Mouse (Mus musculus) intestine, postnatal 0 days (tissue): Measurements from ENCODE around the gene Zfp3. TPM values are rescaled to one million over a fixed set of nuclear protein-coding genes. Genes with fewer than 3 reads are reported as not detected.
"Not testable (repeated sequence)": the region's sequence is repeated elsewhere in the genome, so short reads cannot be mapped to it uniquely, and the experiment has no call there.

ENCODE experiments used
- ATAC-seq: fragments of 200-750 bp; cut with Nextera tagmentation; 2 replicates; pipeline ENCODE4 v1.8.0; 2017; ENCODE audit warnings: mild to moderate bottlenecking, moderate TSS enrichment, moderate library complexity
- H3K27ac ChIP-seq: fragments of 300-500 bp; sonication (generic); 2 replicates; pipeline ENCODE4 v1.5.1; 2014; ENCODE audit warnings: mild to moderate bottlenecking, low read depth, low read length, moderate library complexity
- H3K27me3 ChIP-seq: fragments of 300-500 bp; sonication (generic); replicated peaks from 2 replicates; pipeline ENCODE4 v1.6.1; 2014; ENCODE audit warnings: low read length, mixed read lengths; ENCODE audit not compliant: control insufficient read depth, insufficient read depth
- H3K36me3 ChIP-seq: fragments of 300-500 bp; sonication (generic); 2 replicates; pipeline ENCODE4 v1.6.1; 2014; ENCODE audit warnings: mild to moderate bottlenecking, moderate library complexity; ENCODE audit not compliant: control insufficient read depth, insufficient read depth
- H3K4me1 ChIP-seq: fragments of 300-500 bp; sonication (generic); replicated peaks from 2 replicates; pipeline ENCODE4 v1.6.1; 2014; ENCODE audit warnings: antibody characterized with exemption, low read length, mixed read lengths; ENCODE audit not compliant: control insufficient read depth, insufficient read depth
- H3K4me2 ChIP-seq: fragments of 300-500 bp; sonication (generic); replicated peaks from 2 replicates; pipeline ENCODE4 v1.6.1; 2014; ENCODE audit warnings: low read depth, mild to moderate bottlenecking, moderate library complexity
- H3K4me3 ChIP-seq: fragments of 300-500 bp; sonication (generic); 2 replicates; pipeline ENCODE4 v1.5.1; 2014; ENCODE audit warnings: low read depth, low read length
- H3K9ac ChIP-seq: fragments of 300-500 bp; sonication (generic); 2 replicates; pipeline ENCODE4 v1.6.1; 2014; ENCODE audit warnings: mild to moderate bottlenecking, low read depth, low read length
- H3K9me3 ChIP-seq: fragments of 300-500 bp; sonication (generic); 2 replicates; pipeline ENCODE4 v1.6.1; 2016; ENCODE audit warnings: mixed run types; ENCODE audit not compliant: control insufficient read depth
- CTCF ChIP-seq: sonication (generic); IDR thresholded peaks from 2 replicates; pipeline ENCODE4 v1.5.1; 2016; ENCODE audit warnings: low read depth, mild to moderate bottlenecking, control low read depth, antibody characterized with exemption, moderate library complexity
- WGBS: fragments of 180-500 bp; shearing (Covaris S2); extraction: QIAGEN DNeasy Blood & Tissue Kit; methylation state at CpG from one replicate; pipeline ENCODE4 v1.1.7; 2014; 5-methylcytosine and 5-hydroxymethylcytosine counted together
- polyA plus RNA-seq: library from polyadenylated mRNA; unstranded; fragments of >200 nt; fragmentation: Nextera tagmentation; extraction: Ambion mirVana; gene quantifications from 2 replicates; pipeline ENCODE4 v1.2.1, GENCODE M21; 2015

Zfp3 gene
- polyA plus RNA-seq, 1 experiment from 2014 or later = 4.4 TPM

GRCm38 (mm10) chr11:70753146-70753545, 10.9 kb upstream of the Zfp3 start:
- WGBS = 56% methylated on average over 10 of the region's 10 CpGs
- peak overlapping the region; percentile 60 for H3K27ac ChIP-seq
- H3K4me3 ChIP-seq = no peak overlapping the region
- TF ChIP-seq CTCF = no peak
- H3K27me3 ChIP-seq = no peaks in the 10 kb centered on the region
- H3K9ac ChIP-seq = no peak overlapping the region
- no peaks in the 10 kb centered on the region for H3K9me3 ChIP-seq
- ATAC-seq = peak; percentile 29
- no peak overlapping the region for H3K4me2 ChIP-seq
- 0 out of 2 replicates have a peak, but pooled peaks cover 3% of the 10 kb centered on the region for H3K4me1 ChIP-seq
- no peaks in the 10 kb centered on the region for H3K36me3 ChIP-seq

- ATAC-seq = no peak
- 0 out of 2 replicates have a peak, but pooled peaks cover 3% of the 10 kb centered on the region for H3K4me1 ChIP-seq
- 47% methylated on average over 4 of the region's 4 CpGs for WGBS
- no peak overlapping the region for H3K4me2 ChIP-seq
- H3K4me3 ChIP-seq = no peak overlapping the region
- H3K36me3 ChIP-seq = no peaks in the 10 kb centered on the region
- H3K27me3 ChIP-seq = no peaks in the 10 kb centered on the region
- H3K9me3 ChIP-seq = no peaks in the 10 kb centered on the region
- no peak for TF ChIP-seq CTCF
- no peak overlapping the region for H3K9ac ChIP-seq
- peak overlapping the region; percentile 24 for H3K27ac ChIP-seq
Observed at GRCm38 (mm10) chr11:70754476-70754875, 9.5 kb upstream of the Zfp3 start.

- peak overlapping the region; percentile 24; the same call in 1 of the 2 replicates for H3K27ac ChIP-seq
- ATAC-seq = no peak
Observed at GRCm38 (mm10) chr11:70754958-70755357, 9.1 kb upstream of the Zfp3 start.

GRCm38 (mm10) chr11:70755645-70756044, 8.4 kb upstream of the Zfp3 start:
- ATAC-seq = no peak; the same call in 1 of the 2 replicates
- no peak overlapping the region for H3K4me3 ChIP-seq
- H3K9me3 ChIP-seq = no peaks in the 10 kb centered on the region
- H3K27me3 ChIP-seq = no peaks in the 10 kb centered on the region
- H3K36me3 ChIP-seq = no peaks in the 10 kb centered on the region
- no peak overlapping the region for H3K4me2 ChIP-seq
- 3% methylated on average over 7 of the region's 7 CpGs for WGBS
- H3K4me1 ChIP-seq = 0 out of 2 replicates have a peak, but pooled peaks cover 3% of the 10 kb centered on the region
- TF ChIP-seq CTCF = peak; percentile 97
- H3K9ac ChIP-seq = no peak overlapping the region
- no peak overlapping the region for H3K27ac ChIP-seq

More at GRCm38 (mm10) chr11:70754958-70755357, 9.1 kb upstream of the Zfp3 start:
- Histone ChIP-seq H3K4me2 (no peak overlapping the region), H3K4me3 (no peak overlapping the region), H3K36me3 (no peaks in the 10 kb centered on the region), H3K4me1 (0 out of 2 replicates have a peak, but pooled peaks cover 3% of the 10 kb centered on the region), H3K27me3 (no peaks in the 10 kb centered on the region), H3K9ac (no peak overlapping the region), H3K9me3 (no peaks in the 10 kb centered on the region)
- WGBS = 45% methylated on average over 7 of the region's 7 CpGs
- peak; percentile 71 for TF ChIP-seq CTCF

- H3K36me3 ChIP-seq, H3K9ac ChIP-seq, H3K27me3 ChIP-seq, H3K4me1 ChIP-seq, H3K4me3 ChIP-seq, ATAC-seq, H3K4me2 ChIP-seq, H3K27ac ChIP-seq, H3K9me3 ChIP-seq: not testable (repeated sequence)
- WGBS = 69% methylated on average over 3 of the region's 3 CpGs
Observed at GRCm38 (mm10) chr11:70760446-70760845, 3.6 kb upstream of the Zfp3 start.

GRCm38 (mm10) chr11:70762641-70763040, 1.4 kb upstream of the Zfp3 start:
- Histone ChIP-seq H3K4me2 (no peak overlapping the region), H3K9ac (no peak overlapping the region), H3K36me3 (peaks cover 4% of the 10 kb centered on the region; the same call in 1 of the 2 replicates), H3K4me3 (no peak overlapping the region), H3K4me1 (peaks cover 4% of the 10 kb centered on the region; the same call in 1 of the 2 replicates), H3K27ac (no peak overlapping the region), H3K27me3 (no peaks in the 10 kb centered on the region), H3K9me3 (no peaks in the 10 kb centered on the region)
- TF ChIP-seq CTCF = no peak
- ATAC-seq = no peak
- WGBS = 83% methylated on average over 9 of the region's 9 CpGs

GRCm38 (mm10) chr11:70763582-70763935, 450 bp upstream of the Zfp3 start:
- peak overlapping the region; percentile 67 for H3K9ac ChIP-seq
- 33% methylated on average over 3 of the region's 3 CpGs for WGBS
- H3K27me3 ChIP-seq = no peaks in the 10 kb centered on the region
- peak overlapping the region; percentile 89; the same call in 1 of the 2 replicates for H3K27ac ChIP-seq
- no peak for ATAC-seq
- peaks cover 4% of the 10 kb centered on the region; the same call in 1 of the 2 replicates for H3K4me1 ChIP-seq
- peak overlapping the region; percentile 46 for H3K4me3 ChIP-seq
- H3K36me3 ChIP-seq = peaks cover 12% of the 10 kb centered on the region; the same call in 1 of the 2 replicates
- H3K4me2 ChIP-seq = peak overlapping the region; percentile 77
- no peak for TF ChIP-seq CTCF
- H3K9me3 ChIP-seq = no peaks in the 10 kb centered on the region
